Mouse (Mus musculus) testis, postnatal 10 days (tissue): ENCODE results near the gene Scn2b.

Source experiments
- DNase-seq: peaks from one replicate; pipeline ENCODE4 v3.0.0; 2021; ENCODE audit warnings: low spot score

Gene Scn2b

DNA sequence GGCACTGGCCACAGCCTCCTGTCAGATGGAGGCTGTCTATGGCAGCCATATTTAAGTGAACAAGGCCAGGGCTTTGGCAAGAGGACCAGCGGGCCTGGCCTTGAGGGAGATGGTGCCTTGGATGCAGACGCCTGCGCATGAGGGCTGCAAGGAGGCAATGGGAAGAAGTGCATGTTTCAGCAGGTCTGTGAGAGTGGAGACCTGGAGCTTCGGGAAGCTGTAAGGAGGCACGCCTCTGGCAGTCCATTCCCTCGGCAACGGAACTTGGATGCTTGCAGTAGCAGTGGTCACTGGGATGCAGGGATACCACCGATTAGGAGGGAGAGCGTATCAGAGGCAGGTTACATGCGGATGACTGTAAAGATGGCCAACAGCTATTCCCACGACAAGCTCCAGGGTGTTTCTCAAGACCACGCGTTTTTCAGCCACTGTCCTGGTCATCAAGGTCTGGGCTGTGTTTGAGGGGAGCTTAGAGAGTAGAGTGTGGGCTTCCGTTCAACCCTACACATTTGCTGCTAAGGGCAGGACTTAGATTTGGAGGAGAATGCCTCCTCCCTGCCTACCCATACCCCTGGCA lies 2.5 kb downstream of the Scn2b start:
- no peak for DNase-seq

DNA sequence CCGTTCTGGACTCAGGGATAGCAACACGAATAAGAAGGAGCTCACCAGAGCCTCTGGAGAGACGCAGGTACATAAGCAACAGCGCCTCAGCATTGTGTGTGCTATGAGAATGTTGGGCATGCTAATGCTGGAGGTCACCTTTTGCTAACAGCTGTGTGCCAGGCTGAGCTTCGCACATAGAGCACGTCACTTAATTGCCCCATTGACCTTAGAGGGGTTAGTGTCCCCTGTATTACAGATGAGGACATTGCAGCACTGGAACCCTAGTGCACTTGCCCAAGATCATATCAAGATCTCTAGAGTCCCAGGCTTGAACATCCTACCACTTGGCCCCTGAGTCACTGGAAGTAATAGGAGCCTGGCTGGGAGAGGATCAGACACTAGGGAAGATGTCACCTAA lies 3.0 kb downstream of the Scn2b start:
- DNase-seq: no peak

DNA sequence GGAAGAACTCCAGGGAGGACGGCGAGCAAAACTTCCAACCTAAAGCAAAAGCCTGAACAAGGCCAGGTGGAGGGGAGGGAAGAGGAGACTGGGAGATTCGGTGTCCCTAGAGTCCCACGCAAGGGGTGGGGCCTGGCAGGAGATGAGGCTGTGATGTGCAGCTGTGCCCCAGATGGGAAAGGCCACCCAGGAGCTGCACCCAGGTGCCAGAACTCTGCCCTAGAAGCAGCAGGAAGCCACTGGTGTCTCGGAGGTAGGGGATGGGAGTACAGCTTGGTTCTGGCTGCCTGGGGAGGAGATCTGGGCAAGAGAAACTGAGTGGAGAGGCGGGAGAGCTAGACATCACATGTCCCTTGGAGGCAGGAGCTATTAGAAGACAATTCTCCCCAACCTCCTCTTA lies 3.4 kb downstream of the Scn2b start:
- DNase-seq: no peak

DNA sequence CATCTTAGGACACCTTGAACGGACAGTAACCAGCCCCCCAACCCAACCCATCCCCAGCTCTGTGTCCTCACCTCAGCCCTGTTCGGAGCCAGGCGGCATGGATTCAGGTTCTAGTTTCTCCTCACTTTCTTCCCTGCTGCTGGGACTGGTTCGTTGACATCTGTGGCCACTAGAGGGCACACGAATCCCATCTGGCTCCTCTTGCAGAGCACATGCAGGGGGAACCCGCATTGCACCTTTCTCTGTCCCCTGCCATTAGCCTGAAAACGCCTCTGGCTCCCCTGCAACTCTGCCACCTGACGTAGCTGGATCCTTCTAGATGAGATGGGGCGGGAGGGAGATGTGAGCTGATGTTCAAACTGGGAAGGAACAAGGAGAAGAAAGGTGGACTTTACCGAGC lies 4.2 kb downstream of the Scn2b start:
- DNase-seq: peak; percentile 84

DNA sequence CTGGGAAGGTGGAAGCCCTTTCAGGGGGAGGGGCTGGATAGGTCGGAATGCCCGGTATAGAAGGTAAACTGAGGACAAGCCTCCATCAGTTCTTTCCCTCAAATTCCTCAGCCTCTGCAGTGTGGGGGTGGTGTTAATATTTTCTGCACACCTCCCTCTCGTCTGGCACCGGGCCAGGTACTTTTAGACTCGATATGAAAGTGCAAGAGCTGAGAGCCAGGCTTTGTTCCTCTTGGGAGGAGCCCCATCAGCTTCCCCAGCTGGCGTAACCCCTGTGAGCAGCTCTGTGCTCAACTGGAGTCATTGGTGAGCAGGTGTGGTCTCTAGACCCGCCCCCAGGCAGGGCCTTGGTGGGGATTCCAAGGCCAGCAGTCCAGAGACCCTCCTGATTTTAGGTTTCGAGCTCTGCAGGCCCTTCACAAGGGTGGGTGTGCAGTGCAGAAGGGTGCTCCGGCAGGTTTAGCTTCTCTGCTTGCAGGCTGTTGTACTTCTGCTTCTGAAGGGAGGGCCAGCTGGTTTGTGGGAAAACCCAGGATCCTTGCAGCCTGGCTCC lies 4.7 kb downstream of the Scn2b start:
- peak; percentile 77 for DNase-seq

DNA sequence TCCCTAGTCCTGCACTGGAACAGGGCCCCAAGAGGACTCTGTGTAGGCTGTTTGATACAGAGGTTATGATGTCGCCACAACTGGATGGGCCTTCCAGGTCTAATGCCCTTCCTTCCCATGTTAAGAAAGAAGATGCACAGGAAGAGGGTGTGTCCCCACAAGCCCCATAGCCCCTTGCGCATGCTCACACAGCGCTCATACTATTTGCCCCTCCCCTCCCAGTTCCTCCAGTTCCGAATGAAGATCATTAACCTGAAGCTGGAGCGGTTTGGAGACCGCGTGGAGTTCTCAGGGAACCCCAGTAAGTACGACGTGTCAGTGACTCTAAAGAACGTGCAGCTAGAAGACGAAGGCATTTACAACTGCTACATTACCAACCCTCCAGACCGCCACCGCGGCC lies 7.6 kb downstream of the Scn2b start:
- no peak for DNase-seq

DNA sequence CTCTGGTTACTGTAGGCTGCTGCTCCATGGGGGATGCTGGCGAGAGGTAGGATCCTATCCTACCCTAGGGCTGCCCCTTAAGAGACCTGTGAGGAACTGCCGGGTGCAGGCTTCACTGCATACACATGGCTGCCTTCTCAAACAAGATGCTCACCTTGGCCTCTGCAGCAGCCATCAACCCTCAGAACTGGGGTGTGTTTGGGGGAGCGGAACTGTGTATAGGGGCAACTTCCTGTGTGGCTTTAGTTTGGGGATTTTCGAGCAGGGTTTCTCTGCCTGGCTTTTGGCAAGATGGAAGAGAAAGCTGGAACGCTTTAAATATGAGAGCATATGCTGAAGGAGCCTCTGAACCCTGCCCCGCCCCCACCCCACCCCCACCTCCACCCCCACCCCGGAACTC lies 9.4 kb downstream of the Scn2b start:
- DNase-seq: no peak

DNA sequence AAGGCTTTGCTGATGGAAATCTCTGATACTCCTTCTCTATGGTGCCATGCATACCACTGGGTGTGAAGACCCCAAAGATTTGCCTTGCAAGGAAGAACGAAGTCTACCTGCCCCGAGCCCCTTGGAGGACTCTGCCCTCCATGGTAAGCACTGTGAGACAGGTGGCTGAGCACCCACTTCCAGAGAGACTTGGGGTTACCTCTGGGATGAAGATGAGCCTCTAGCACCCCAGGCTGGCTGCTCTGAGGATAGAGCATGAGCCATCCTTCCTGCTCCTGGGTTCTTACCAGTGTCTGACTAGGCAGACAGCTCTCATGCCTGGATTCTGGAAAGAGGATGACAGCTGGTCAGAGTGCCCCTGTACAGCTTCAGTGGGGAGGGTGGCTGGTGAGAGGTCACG lies 12.5 kb downstream of the Scn2b start:
- no peak for DNase-seq

DNA sequence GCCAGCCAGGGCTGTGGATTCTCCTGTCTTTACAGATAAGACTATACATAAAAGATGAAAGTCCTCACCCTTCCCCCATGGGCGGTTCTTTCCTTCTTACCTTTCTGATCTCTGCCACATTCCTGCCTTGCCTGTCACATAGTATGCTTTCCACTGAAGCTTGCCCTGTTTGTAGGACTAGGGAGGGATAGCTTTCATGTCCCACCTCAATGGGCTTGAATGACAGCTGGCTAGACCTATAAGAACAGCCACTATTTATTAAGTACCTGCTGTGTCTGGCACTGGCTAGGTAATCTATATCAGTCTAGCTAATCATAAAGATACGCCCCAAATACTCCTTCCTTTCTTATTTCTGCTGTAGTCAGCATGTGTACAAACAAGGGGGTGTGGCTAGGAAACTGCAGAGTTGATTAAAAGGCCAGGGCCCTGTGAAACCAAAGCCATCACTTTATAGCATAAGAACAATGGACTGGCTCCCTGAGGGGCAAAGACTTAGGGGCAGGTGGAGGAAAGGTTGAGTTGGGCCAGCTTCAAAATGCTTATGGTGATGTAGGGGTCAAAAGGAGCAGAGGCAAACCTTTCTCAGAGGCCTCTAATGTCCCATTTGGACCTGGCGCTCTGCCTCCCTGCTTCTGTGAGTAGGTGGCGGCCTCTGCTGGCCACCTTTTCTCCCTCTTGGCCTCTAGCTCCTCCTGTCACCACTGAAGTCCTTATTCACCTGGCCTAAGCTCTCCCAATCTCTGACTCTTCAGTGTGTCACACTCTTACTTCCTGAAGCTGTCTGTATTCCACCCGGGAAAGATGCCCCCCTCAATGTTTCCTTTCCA lies 16.1 kb downstream of the Scn2b start:
- peak; percentile 80 for DNase-seq

DNA sequence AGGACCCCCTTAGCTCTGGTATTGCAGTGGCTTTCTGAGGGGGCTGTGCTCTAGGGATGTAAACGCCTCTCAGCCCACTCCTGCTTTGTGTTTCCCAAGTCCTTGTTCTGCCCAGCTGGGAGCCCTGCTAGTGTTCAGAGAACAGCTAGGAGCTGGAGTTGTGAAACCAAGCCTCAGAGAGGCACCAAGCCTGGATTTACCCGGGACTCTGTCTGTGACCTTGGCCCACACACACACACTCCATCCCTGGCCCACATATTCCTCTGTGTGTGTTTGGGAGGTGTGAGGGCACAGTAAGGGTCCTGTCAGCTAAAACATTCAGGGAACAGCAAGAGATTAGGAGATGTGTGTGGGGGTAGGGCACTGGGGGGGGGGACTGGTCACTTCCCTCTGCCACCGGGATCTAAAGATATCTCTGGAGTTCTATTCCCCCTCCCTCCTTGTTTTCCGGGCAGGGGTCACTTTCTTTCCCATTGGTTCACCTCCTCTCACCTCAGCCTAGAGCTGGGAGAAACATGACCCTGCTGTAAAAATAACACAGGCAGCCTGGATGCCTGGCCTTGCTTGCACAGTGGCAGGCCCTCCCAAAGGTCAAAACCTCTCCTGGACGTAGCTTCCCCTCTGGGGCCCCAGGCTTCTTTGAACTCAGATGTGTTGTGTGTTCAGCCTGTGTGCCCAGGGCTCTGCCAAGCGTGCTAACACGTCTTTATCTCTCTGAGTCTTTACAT lies 19.0 kb downstream of the Scn2b start:
- DNase-seq: no peak

DNA sequence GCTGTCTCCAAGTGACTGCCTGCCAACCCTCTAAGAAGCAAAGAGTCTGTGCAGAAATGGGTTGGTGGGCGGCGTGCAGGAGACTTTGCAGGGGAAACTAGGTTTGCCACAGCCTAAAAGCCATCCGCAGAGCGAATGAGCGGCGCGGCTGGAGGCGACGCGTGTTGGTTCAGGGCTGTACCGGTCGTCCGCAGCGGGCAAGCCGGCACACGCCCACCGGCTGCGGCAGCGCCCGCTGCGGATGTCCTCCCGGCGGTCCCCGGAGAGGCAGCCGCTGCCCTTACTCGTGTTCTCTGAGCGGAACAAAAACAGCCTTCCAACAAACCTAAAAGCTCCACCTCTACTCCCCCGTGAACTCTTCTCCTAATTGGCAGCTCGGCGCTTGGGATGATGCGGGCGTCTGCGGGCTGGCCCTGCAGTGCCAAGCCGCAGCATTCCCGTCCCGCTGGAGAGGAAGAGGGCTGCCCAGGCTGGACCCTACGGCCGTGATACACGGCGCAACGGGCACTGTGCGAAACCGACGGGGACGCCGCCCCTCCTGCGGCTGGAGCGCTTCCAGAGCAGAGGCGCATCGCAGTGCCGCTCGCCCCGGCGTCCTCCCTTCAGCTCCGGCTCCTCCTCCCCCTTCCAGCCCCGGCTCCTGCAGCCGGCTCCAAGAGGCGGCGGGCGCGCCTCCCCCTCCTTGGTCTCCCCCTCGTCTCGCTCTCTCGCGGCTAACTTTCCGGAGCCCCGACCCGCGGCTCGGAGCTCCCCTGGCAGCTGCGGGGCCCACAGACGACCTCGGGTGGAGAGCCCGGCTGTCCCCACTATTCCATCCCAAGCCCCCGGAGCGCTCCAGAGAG lies 20.8 kb downstream of the Scn2b start, which contains the start of gene Scn4b:
TSS of gene Scn4b (plus strand) at position 205 of the 842 bp plus-strand sequence.
- peak; percentile 58 for DNase-seq

DNA sequence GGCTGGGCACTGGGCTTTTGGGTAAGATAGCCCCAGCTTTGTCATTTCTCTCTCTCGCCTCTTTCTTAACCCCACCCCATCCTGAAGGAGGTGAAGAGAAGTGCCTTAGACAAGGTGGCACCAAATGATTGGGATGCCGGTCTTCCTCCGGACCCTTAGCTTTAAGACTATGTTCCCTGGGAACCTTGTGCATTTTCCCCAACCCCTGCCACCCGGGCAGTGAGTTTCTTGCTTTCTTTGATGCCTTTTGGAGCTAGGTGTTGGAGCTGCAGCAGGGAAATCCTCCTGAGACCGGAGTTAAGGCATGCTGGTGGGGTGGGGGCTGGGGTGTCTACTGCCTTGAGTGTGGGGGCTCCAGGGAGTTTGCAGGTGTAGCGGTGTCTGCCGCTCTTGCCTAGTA lies 21.5 kb downstream of the Scn2b start:
- DNase-seq: no peak

DNA sequence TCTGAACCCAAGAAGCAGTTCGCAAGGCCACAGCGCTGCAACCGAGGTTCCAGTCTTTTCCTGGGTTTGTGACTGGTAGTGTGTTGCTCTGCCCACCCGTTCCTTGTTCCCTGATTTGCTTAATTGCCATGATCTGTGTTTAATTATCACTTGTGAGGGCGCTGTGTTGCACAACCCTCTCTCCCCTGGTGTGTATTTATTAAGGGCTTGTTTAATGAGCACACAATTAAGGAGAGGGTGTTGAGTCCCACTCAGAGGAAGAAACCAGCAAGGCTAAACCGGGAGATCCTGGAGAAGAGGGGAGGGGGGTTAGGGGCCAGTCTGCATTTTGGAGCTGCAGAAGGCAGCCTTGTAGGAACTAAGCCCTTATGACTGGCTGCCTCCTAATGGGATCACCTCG lies 23.4 kb downstream of the Scn2b start:
- DNase-seq: no peak

DNA sequence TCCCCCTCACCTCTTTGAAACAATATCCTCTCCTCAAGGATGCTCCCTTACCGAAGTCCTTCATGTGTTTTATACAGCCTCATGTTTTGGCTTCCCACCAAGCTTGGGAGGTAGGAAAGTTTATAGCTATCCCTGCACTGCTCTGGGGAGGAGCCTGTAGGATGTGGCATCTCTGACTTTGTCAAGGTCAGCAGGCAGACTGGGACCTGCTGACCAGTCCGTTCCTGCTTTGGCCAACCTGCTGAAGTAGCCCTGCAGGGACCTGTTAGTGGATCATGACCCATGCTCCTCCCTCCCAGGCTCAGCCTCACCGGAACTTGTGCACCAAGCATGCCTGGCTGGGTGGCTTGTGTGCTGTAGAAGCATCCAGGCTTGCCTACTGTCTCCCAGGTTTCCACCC lies 25.1 kb downstream of the Scn2b start:
- DNase-seq: no peak

DNA sequence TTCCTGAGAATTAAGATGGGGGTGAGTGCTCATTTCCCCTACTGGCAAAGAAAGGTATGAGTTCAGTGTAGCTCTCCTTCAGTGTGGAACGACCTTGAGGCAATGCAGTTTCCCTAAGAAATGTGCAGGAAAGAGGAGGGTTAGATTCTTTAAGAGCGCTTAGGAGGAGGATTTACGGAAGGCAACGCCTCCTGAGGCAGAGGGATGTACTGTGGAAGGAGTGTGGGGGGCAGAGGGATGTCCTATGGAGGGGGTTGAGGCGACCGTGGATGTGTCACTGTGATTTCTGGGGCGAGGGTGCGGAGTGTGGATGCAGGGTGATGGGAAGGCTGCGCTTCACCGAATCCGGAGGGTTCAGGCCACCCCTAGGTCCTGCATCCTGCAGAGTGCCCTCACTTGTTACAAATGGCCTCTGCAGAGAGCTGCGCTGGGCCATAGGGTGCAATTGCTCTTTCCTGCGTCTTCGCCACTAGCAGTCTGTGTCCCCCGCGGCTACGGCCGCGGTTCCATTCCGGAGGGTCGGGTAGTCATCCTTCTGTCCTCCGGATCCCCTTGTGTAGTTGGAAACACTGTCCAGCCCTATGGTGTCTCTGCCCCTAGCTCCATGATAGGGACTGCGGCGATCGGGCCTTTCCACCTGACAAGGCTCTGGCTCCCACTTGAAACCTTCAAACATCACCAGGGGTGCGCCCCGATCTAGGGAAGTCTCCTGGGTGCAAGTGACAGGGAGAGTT lies 28.1 kb downstream of the Scn2b start:
- DNase-seq: no peak

DNA sequence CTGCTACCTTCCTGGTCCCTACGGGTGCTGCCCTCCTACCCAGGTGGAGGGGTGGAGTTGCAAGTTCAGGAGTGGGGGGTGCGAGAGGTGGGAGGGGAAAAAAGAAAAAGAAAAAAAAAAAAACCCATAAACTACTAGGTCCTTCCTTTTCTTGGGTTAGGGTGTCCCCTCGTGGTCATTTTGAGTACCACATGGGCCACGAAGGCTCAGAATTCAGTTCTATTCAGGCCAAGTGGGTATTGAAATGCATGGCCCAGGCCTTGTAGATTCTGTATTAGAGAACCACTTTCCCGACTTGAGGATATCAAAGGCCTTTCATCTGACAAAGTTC lies 28.6 kb downstream of the Scn2b start:
- DNase-seq: peak; percentile 85

DNA sequence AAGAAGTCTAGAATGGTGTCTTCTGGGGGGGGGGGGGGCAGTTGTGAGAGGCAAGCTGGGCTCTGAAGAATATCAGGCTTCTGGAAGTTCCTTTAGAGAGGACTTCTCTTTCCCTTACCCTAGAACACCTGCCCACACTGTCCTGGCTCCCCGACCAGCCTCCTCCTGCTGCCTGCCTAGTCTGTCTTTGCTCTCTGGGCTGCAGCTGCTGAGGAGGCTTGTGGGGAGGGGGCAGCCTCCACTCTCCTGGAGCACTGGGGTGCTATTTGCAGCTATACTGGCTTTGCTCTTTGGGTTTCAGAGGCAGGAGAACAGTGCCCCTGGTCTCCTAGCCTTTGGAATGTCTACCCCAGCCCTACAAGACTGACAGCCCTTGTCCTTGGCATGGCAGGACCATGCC lies 33.4 kb downstream of the Scn2b start:
- no peak for DNase-seq

DNA sequence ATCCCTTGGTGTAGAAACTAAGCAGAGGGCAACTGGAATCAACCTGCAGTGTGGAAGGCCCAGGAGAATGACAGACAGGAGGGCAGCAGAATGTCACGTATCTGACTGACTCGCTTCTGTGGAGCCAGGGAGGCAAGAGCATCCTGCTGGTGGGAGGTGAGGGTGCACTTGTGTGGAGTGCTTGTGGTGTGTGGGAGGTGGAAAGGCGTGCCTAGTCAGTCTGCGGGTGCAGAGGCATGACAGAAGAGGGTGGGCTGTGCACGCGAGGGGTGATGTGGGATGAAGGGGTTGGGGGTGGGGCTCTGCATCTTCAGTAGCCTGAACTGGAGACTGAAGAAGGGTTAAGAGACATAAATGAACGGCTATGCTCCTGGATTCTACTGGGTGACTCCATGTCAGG lies 35.8 kb downstream of the Scn2b start:
- DNase-seq: no peak

DNA sequence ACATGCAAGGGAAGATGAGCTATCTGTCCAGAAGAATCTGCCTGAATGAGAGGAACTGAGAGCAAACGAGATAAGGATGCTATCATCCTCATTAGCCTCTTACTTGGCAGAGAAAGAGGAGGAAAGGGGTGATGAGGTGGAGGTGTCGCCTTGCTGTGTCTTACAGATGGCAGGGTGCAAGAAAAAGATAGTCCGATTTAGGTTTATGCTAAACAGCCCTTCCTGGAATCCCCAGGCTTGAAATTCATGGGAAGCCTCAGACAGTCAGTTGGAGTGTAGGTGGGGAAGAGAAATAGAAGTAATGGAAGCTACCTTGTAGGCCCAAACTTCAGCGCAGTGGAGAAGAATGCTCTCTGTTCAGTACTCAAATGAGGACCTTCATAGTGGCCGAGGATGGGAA lies 50.3 kb downstream of the Scn2b start:
- DNase-seq: no peak

DNA sequence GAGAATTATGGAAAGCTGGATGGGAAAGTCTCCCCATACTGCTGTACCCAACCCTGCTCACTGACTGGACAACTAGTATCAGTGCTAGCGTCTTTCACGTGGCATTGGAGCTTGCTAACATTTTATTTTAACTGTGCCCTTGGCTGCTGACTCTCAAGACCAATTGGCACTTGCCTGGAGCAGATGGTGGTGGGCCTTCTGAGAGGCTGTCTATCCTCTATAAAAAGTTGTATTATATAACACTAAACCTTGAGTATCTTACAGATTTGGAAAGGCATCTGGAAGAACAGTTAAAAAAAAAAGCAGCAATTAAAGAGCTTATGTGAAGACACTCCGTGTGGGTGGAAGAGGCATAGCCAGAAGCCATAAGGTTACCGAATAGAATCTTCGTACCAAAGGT lies 52.6 kb downstream of the Scn2b start:
- DNase-seq: no peak

DNA sequence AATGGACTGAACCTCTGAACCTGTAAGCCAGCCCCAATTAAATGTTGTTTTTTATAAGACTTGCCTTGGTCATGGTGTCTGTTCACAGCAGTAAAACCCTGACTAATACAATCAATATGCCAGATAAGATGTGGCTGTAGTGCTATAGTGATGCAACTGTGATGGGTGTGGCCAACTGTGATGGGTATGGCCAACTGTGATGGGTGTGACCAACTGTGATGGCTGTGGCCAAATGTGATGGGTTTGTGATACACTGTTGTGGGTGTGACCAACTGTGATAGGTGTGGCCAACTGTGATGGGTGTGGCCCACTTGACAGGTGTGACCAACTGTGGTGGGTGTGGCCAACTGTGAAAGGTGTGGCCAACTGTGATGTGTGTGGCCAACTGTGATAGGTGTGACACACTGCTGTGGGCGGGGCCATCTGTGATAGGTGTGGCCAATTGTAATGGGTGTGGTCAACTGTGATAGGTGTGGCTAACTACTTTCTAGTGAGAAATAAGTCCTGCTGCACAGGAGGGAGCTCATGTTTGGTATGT lies 53.6 kb downstream of the Scn2b start:
- no peak for DNase-seq
